Mouse (Mus musculus) olfactory bulb, adult 2 months (tissue): Measurements from ENCODE around the gene Prkn. TPM values are rescaled to one million over a fixed set of nuclear protein-coding genes. Genes with fewer than 3 reads are reported as not detected.

Experiments used
- H3K27ac ChIP-seq: fragments of 200-500 bp; 2 replicates; pipeline ENCODE4 v1.5.1; 2012; ENCODE audit warnings: low read depth, low read length; ENCODE audit not compliant: insufficient read depth
- H3K4me1 ChIP-seq: fragments of 200-500 bp; 2 replicates; pipeline ENCODE4 v1.6.1; 2012; ENCODE audit warnings: low read length; ENCODE audit not compliant: control insufficient read depth, insufficient read depth
- H3K4me3 ChIP-seq: fragments of 200-500 bp; 2 replicates; pipeline ENCODE4 v1.5.1; 2012; ENCODE audit warnings: mild to moderate bottlenecking, low read depth, low read length, moderate library complexity; ENCODE audit not compliant: insufficient read depth
- CTCF ChIP-seq: fragments of 200-500 bp; IDR thresholded peaks from 2 replicates; pipeline ENCODE4 v1.5.1; 2012; ENCODE audit warnings: low read depth, mild to moderate bottlenecking, low read length, moderate library complexity; ENCODE audit not compliant: insufficient read depth
- POLR2A ChIP-seq: fragments of 200-500 bp; IDR thresholded peaks from 2 replicates; pipeline ENCODE4 v1.6.1; 2012; ENCODE audit warnings: mild to moderate bottlenecking, low read depth, low read length, moderate library complexity; ENCODE audit not compliant: insufficient read depth
- WGBS: fragments of 180-500 bp; shearing (Covaris S2); methylation state at CpG from one replicate; pipeline ENCODE4 v1.1.7; 2018; 5-methylcytosine and 5-hydroxymethylcytosine counted together
- polyA plus RNA-seq: library from polyadenylated mRNA; stranded (reverse); fragments of >200 nt; gene quantifications from 2 replicates; pipeline ENCODE4 v1.2.4, GENCODE M21; 2012; ENCODE audit warnings: low replicate concordance; ENCODE audit not compliant: missing spikeins, insufficient read depth, insufficient read length

Prkn gene
- polyA plus RNA-seq, 1 experiment, result not detected

GRCm38 (mm10) chr17:11261679-11262078 lies 421.5 kb downstream of the Prkn start:
- no peak overlapping the region for H3K4me3 ChIP-seq
- TF ChIP-seq CTCF (no peak), POLR2A (no peak)
- no peaks in the 10 kb centered on the region; the same call in 1 of the 2 replicates for H3K4me1 ChIP-seq
- WGBS, result 96% methylated on average over 5 of the region's 5 CpGs
- no peak overlapping the region for H3K27ac ChIP-seq

- TF ChIP-seq CTCF (no peak), POLR2A (no peak)
- Histone ChIP-seq H3K27ac (no peak overlapping the region), H3K4me1 (0 out of 2 replicates have a peak, but pooled peaks cover 2% of the 10 kb centered on the region), H3K4me3 (no peak overlapping the region)
- WGBS, result 96% methylated on average over 4 of the region's 4 CpGs
Observed at GRCm38 (mm10) chr17:11267951-11268350, 427.8 kb downstream of the Prkn start.

- H3K27ac ChIP-seq, result no peak overlapping the region
- no peak overlapping the region for H3K4me3 ChIP-seq
- 0 out of 2 replicates have a peak, but pooled peaks cover 2% of the 10 kb centered on the region for H3K4me1 ChIP-seq
- WGBS, result 64% methylated on average over 4 of the region's 4 CpGs
- TF ChIP-seq POLR2A, result no peak
- no peak for TF ChIP-seq CTCF
Observed at GRCm38 (mm10) chr17:11270179-11270578, 430.0 kb downstream of the Prkn start.

- H3K4me3 ChIP-seq, result no peak overlapping the region
- 0 out of 2 replicates have a peak, but pooled peaks cover 2% of the 10 kb centered on the region for H3K4me1 ChIP-seq
- H3K27ac ChIP-seq, result no peak overlapping the region
- no peak for TF ChIP-seq CTCF
- no peak for TF ChIP-seq POLR2A
Observed at GRCm38 (mm10) chr17:11271876-11272275, 431.7 kb downstream of the Prkn start.

- H3K27ac ChIP-seq, result no peak overlapping the region
- TF ChIP-seq POLR2A (no peak), CTCF (no peak)
- 80% methylated on average over 4 of the region's 4 CpGs for WGBS
Observed at GRCm38 (mm10) chr17:11284246-11284645, 444.1 kb downstream of the Prkn start.

GRCm38 (mm10) chr17:11290183-11290582 lies 450.0 kb downstream of the Prkn start:
- WGBS, result 87% methylated on average over 3 of the region's 3 CpGs
- H3K4me3 ChIP-seq, result no peak overlapping the region
- no peaks in the 10 kb centered on the region for H3K4me1 ChIP-seq
- H3K27ac ChIP-seq, result no peak overlapping the region
- TF ChIP-seq CTCF (no peak), POLR2A (no peak)

More at GRCm38 (mm10) chr17:11284246-11284645, 444.1 kb downstream of the Prkn start:
- Histone ChIP-seq H3K4me1 (no peaks in the 10 kb centered on the region), H3K4me3 (no peak overlapping the region)

GRCm38 (mm10) chr17:11303116-11303515 lies 462.9 kb downstream of the Prkn start:
- peaks cover 7% of the 10 kb centered on the region for H3K4me1 ChIP-seq
- no peak overlapping the region for H3K4me3 ChIP-seq
- WGBS, result 34% methylated on average over 9 of the region's 9 CpGs
- TF ChIP-seq CTCF (no peak), POLR2A (no peak)
- no peak overlapping the region for H3K27ac ChIP-seq

- Histone ChIP-seq H3K4me1 (no peaks in the 10 kb centered on the region), H3K4me3 (no peak overlapping the region), H3K27ac (no peak overlapping the region)
- TF ChIP-seq CTCF, result no peak
- TF ChIP-seq POLR2A, result no peak
- whole genome bisulfite sequencing, result 77% methylated on average over 1 of the region's 1 CpGs
Observed at GRCm38 (mm10) chr17:11309843-11310242, 469.7 kb downstream of the Prkn start.

GRCm38 (mm10) chr17:11314163-11314562 lies 474.0 kb downstream of the Prkn start:
- TF ChIP-seq POLR2A (no peak), CTCF (no peak)
- 78% methylated on average over 2 of the region's 2 CpGs for WGBS
- no peak overlapping the region for H3K4me3 ChIP-seq

GRCm38 (mm10) chr17:11315675-11316074 lies 475.5 kb downstream of the Prkn start:
- TF ChIP-seq CTCF, result no peak
- TF ChIP-seq POLR2A, result no peak
- H3K4me3 ChIP-seq, result no peak overlapping the region
- 99% methylated on average over 4 of the region's 4 CpGs for WGBS
- no peaks in the 10 kb centered on the region for H3K4me1 ChIP-seq
- H3K27ac ChIP-seq, result no peak overlapping the region

More at GRCm38 (mm10) chr17:11314163-11314562, 474.0 kb downstream of the Prkn start:
- Histone ChIP-seq H3K4me1 (no peaks in the 10 kb centered on the region), H3K27ac (no peak overlapping the region)
